Mouse (Mus musculus) mesoderm, embryonic 11.5 days (tissue): Measurements from ENCODE around the gene Ryr2.
"Not testable (repeated sequence)": the region's sequence is repeated elsewhere in the genome, so short reads cannot be mapped to it uniquely, and the experiment has no call there.

Source experiments
- DNase-seq: peaks from one replicate; pipeline ENCODE4 v3.0.0-alpha.2; 2012; ENCODE audit warnings: low read depth, low spot score

Gene Ryr2

DNA sequence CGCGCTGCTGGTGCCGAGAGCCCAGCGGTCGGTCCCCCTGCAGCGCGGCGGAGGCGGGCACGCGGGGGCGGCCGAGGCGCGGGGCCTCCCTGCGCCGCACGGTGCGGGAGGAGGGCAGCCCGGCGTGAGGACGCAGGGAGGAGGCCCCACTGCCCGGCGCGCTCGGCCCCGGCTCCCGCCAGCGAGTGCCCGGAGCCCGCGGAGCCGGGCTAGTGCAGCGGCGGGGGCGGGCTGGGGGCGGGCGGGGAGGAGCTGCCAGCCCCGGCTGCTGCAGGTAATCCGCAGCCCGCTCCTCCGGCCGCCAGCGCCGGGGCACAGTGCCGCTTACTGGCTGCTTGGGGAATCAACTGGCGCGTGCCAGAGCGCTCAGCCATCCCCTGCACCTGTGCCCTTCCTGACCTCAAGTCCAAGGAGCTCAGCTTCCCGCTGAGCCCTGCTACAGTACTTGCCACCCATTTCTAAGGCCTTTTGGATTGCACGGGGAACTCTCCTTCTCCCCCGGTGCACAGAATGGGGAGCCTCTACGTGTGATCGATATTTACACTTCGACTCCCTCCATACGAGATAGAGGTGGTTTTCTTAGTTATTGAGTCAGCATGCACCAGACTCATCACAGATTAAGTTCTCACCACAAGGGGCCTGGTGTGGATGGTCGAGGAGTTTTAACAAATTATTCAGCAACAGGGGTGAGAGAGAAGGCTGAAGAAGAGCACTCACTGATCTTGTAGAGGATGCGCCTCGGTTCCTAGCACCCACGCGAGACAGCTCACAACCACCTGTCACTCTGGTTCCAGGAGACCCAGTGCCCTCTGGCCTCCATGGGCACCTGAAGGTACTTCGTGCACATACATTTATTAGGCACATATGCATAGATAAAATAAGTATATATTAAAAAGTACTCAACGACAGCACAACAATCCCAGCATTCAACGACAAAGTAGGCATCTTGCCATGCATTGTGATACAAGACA, at the start of gene Ryr2:
Gene Ryr2 (minus strand): TSS at position 284 of the 971 bp plus-strand sequence.
- DNase-seq, result peak; percentile 81

DNA sequence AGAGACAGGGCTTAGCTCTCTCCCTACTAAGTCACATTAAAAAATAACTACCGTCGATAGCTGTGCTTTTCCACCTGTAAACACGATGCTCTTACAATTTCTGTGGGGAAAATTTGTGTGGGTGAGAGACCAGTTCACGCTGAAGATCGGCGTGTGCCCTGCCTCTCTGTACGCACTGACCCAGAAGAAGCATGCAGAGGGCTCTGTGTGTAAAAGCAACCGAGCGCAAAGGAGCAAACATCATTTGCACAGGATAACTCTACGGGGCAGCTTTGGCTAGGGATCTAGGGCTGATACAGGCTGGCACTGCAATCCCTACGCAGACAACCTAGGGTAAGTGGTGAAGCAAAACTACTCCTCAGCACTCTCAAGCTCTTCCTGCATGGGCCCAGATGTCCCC, 47.2 kb upstream of the Ryr2 start:
- DNase-seq, result no peak

DNA sequence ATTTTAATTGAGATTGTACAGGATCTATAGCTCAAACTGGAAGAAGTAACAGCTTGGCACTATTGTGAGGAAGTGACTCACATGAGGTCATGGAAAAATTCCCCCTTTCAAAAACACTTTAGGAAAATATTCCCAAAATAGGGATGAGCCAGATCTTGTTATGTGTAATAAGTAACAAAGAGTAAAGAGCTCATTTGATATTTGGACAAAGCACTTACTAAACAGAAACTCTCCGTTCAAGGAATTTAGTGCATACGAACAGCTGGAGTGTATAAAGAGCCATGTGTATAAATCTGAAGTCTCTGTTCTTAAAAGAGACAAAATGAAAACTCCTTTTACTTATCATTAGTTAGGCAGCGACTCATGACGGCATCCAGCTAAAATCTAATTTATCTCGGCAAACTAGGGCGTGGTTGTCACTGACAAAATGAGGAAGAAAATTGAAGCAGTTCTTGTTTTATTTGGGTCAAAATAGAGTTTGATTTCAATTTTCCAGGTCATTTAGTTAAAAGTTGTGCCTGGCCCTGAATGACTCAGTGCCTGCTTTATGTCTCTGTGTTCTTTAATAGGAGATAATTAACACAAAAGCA, 40.3 kb upstream of the Ryr2 start:
- no peak for DNase-seq

DNA sequence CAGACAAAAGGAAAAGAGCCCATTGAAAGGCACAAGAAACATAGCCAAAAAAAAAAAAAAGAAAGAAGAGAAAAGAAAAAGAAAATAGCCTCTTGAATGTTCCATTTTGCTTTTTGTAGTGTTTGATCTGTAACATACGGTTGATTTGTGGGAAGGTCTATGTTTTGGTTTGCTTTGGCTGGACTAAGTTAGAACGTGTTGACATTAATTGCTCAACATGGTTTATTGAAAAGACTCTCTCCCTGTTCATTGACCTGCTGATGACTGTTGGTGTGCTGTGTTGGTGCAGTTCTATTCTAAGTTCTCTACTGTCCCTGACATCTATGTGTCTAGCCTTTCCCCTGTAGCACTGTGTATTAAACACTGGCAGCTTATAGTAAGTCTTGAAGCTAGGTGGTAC, 39.7 kb upstream of the Ryr2 start:
- DNase-seq, result no peak

DNA sequence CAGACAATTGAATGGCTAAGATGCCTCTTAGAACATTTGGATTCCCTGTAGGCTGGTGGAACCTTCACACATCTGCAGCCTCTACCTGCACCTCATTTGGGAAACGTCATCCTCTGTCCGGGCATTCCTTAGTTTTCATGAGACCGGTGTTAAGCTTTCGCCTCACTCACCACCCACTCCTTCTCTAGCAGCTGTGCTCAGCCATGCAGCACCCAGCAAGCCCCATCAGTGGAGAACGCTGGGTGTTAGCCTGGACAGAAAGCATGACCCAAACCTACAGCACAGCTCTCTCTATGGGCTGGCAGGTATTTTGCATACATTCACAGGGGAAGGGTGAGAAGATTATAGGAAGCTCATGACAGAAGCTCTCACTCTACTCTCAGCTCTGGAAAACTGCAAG, 36.6 kb upstream of the Ryr2 start:
- DNase-seq, result no peak

DNA sequence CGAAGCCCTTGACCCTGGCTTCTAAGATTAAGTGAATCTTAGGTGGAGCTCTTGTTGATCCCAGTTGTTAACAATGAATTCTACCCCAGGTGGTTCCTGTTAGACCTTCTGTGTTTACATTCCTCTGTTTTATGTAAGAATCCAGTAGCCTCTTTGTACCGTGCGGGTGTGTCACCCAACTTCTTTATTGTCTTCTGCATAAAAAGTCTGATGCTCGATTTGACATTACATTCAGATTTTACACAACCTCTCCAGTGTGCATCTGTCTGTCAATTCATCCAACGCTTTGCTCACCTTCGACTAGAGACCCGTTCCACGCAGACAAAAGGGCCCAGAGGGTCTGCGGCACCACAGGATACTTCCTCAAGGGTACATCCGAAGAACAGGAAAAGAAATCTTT, 29.7 kb upstream of the Ryr2 start:
- DNase-seq, result not testable (repeated sequence)

DNA sequence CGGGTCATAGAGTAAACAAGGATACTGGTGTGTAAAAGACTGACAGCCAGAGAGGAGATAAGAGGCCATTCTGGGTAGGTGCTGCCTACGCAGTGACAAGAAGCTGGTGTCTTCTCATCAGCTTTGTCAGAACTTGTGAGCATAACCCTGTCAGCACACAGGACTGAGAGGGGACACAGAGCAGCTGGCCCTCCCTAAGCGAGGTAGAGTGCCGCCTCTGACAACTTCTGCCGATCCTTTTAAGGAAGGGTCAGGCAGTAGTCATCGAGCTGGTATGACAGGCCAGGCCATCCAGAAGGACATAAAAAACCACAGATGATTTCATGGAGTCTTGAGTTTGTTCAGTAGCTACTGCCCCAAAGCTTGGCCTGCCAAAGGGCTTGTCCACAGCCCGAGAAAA, 26.8 kb upstream of the Ryr2 start:
- DNase-seq, result no peak

DNA sequence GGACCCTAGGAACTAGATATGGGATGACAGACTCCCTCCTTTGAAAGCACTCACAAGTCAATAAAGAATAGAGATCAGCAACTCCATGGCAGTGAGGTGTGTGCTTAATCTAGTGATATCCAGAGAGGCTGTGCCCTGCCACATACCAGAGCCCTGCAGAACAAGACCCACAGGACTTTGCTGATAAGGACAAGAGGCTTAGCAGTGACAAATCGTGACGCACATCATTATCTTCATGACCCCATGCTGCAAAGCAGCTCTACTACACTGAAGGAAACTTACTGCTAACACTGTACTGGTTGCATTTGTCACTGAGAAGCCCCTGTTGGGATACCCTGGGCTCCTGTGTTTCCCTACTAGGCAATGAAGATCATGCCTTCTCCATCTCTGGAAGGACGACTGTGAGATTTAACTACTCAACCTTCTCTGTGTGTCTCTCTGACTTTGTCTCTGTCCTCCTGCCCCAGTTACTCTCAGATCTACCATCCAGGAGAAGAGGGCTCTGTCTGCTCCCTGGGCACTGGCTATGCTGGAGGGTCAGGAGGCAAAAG, 25.5 kb upstream of the Ryr2 start:
- DNase-seq, result no peak

DNA sequence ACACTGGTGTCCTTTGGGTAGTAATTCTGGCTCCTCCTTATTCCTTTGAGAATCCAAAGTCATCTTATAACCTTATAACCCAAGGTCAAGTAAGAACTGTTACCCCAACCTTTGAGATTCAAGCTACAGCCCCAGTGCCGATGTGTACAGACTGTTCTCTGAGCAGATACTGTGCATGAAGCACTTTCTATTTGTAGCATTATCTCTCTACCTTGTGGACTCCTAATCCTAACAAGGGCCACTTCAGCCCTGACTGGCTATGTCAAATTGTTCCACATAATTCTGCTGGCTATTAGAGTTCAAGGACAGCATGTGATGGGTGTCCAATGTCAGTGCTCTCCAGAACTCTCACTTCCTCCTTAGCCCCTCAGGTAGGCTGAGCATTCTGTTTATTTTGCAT, 22.4 kb upstream of the Ryr2 start:
- no peak for DNase-seq

DNA sequence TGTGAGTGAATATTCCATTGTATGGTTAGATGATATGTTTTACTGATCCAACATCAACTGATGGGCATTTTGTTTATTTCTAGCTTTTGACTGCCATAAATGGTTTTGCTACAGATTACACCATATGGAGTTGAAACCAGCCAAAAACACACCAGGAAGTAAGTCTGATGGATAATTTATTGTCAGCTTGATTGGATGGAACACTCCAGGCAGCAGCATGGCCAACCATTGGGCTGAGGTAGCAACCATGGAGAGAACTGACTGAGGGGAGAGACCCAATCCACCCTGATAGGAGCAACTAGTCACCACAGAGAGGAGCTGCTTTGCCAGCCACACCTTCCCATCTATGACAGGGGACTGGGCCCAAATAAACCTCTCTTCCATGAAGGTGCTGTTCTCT, 19.4 kb upstream of the Ryr2 start:
- DNase-seq, result no peak

DNA sequence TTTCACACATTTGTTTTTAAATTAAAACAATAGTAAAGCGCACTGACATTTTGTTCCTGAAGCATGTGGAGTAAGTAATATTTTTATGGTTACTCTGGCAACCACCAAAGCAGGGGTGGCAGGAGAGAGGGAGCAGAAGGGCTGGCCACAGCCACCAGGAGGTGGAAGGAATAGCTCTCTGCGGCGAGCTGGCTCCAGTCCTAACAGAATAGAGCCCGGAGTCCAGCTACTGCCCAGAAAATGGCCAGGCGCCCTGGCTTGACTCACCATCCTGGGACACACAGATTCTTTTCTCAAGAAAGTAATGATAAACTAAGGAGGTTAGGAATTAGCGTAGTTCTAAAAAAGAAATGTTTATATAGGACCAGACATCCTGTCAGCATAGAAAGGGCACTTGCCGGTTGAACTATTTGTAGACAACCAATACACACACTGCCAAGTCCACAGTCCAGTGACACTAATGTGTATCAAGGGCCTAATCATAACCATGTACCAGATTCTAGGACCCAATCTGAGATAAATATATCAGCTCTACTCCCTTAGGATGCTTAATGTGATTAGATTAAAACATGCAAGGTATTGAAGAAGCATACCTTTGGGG, 18.3 kb upstream of the Ryr2 start:
- no peak for DNase-seq

DNA sequence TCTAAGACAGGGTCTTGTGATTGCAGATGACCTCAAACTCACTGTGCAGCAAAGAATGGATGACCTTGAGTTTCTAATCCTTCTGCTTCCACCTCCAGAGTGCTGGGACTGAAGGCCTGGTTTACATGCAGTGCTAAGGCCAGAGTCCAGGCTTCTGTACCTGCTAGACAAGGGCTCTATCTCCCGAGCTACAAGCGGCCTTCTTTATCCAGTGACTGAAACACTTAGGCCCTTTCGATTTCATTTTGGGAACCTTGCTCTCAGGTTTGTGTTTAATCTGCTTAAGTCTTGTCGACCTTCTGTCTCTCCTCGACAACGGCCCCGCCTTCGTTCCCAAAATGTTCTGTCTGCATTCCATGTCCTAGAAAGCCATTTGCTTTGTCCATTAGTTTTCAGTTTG, 8.8 kb upstream of the Ryr2 start:
- no peak for DNase-seq

DNA sequence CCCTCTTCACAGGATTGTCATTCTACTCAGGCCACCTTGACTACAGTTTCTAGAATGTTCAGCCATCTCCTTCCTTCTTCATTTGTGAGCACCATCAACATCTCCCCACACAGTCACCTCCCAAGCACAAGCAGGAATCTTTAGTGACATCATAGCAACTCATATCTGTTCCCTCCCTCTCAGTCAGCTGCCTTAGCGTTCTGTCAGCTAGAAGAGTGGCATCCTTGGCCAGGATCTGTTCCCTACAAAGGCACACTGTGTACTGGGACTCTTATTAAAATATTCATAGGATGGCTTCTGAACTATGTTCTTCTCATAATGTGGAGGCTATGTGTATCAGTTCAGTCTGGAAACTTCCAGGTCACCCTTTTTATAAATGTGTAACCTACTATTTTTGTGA, 8.1 kb upstream of the Ryr2 start:
- DNase-seq, result no peak

DNA sequence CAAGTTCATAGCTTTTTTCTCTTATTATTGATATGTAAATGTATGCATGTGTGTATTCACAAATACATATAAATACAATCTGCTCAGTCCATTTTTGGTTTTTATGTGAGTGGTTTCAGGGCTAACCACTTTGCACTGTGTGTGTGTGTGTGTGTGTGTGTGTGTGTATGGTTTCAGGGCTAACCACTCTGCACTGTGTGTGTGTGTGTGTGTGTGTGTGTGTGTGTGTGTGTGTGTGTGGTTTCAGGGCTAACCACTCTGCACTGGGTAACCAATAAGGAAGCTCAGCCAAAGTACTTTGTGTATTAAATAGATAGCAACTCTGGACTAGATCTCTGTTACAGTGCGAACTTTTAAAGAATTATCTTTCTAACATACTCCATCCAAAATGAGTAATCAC, 2.2 kb upstream of the Ryr2 start:
- no peak for DNase-seq

DNA sequence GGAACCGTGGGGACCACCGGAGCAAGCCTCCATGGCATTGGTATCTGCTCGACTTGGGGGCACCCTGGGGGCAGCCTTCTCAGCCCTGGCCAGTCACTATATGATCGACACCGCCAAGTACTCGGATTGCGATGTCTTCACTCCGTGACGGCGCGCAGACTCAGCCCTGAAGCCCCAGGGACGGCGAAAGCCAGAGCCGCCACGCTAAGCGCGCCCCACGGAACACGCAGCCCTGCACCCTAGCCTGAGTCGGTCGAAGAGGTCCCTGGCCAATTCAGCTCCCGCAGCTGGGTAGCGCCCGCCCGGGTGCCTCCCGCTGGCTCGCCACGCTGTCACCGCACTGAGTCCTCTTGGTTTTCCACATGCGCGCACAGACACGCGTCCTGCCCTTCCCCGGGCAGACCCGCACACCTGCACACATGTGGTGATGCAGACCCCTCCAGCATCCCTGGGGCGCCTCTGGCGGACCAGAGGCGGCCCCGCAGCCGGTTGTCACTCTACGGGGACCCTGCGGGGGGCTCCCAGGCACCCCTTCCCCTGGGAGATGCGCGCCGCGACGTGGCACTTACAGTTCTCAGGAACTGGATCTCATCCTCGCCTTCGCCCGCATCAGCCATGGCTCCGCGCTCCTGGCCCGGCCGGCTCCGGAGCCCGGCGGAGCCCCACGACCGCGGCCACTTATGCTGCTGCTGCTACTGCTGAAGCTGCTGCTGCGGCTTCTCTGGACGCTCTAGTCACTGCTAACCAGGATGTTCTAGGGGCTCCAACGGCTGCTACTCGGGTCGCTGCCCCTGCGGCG, 716 bp downstream of the Ryr2 start:
- peak; percentile 34 for DNase-seq

DNA sequence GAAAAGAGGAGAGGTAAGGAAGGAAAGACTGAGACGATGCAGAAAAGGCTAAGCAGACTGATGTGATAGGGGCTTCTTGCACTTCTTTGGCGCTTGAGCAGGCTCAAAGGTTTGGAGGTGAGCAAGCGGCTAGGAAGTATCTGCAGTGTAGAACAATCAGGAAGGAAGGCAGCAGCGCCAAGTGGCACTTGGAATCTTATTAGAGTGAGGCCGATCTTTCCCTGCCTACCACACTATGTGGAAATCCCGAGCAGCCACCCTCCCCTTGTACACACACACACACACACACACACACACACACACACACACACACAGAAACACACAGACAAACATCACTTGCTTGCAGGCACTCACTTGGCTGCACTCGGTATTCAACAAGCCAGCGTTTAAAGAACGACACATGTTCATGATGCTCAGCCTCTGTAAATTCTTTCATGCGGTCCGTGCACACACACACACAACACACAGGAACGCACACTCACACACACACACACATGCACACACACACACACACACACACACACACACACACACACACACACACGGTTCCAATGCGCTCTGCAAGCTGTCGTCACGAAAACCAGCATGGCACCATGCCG, 1.4 kb downstream of the Ryr2 start:
- no peak for DNase-seq

DNA sequence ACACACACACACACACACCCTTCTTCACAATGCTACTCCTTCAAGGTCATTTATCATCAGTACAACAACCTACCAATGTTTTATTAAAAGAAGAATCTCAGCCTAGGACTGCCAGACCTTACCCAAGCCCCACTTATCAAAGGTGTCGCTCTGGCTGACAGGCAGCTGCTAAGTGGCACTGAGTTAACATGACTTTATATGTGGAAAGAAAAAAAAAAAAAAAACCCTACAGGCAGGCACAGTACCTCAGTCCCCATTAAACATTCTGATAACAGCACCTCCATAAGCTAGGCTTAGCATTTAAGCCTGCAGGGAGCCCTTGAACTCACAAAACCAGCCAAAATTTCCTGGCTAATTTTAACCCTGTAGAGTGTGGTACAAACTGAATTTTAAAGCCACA, 2.4 kb downstream of the Ryr2 start:
- no peak for DNase-seq

DNA sequence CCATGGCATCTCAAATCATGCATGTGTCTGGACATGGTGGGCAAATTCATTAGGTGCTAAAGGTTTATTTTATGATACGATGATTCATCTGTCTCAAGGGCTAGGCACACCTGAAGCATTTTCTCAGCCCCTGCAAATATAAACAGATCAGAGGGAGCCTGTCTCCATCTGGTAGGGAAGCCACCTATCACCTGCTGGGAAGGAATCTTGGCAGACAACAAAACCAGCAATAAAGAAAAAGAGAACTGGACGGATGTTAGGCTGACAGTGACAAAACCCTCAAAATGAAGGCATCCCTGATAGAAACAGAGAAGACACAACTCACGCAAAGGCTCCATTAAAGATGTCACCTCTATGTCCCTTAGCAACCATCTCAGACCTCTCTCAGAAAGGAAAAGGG, 3.7 kb downstream of the Ryr2 start:
- no peak for DNase-seq

DNA sequence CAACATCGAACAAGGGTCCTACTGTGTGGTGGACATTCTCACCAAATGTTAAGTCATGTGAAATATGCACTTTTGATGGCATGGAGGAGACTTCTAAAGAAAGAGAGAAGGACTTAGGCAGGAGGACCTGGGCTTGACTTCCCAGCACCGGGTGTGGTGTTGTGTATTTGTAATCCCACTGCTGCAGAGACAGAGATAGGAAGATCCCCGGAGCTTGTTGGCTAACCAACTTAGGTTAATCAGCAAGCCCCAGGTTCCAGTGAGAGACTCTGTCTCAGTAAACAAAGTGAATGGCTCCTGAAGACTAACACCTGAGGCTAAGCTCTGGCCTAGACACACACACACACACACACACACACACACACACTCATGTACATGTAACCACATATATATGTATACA, 7.3 kb downstream of the Ryr2 start:
- DNase-seq, result no peak

DNA sequence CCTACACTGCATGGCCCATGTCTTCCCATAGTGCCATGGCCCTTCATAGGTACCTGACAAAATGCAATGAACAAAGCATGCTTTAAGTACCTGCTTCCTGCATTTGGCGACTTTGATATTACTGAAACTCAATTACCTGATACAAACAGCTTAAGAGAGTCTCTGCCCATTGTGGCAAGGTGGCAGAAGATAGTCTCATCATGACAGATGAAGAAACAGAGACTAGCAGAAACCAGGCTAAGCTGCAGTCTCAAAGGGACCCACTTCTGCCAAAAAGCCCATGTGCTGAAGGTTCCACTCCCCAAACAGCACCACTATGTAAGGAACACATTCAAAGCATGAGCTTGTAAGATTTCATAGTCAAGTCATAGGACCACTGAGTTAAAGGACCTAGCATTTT, 7.8 kb downstream of the Ryr2 start:
- no peak for DNase-seq

DNA sequence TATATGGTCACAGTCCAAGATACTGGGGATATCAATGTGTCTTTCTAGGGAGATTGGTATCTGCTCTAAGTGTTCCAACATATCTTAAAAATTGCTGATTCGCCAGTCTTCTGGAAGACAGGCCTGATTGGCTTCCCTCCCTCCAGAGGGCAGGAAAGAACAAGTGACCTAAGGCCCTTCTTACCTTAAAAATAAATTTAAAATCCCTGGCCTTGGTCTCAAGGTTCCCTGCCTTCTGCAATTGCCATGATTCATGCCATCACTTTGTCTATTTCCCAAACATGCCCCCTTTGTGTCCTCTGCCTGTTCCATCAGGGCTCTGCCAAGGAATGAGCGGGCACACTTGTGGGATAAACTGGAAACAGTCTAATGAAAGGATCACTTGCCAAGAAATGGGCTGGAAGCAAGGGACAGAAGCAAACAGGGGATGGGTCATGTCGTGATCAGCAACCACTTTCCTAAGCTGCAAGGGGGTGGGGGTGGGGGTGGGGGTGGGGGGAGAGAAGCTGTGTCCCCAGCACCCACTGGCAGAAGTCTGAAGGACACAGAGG, 10.3 kb downstream of the Ryr2 start:
- DNase-seq, result no peak
